Mouse (Mus musculus): ENCODE results near the gene Pdgfc.

GRCm38 (mm10) chr3:81009899-81010298, 26.3 kb upstream of the Pdgfc start:
- TF ChIP-seq CTCF (conservative IDR thresholded peaks at IDR 0.05; ENCODE audit: insufficient read depth, insufficient read length, low read depth, low read length) = no peak
- no peak for TF ChIP-seq POLR2A (IDR thresholded peaks at IDR 0.05; ENCODE audit: low read depth, low read length)
